Mouse (Mus musculus) embryonic facial prominence, embryonic 12.5 days (tissue): ENCODE data around the gene Ikzf1. TPM values are rescaled to one million over a fixed set of nuclear protein-coding genes. Genes with fewer than 3 reads are reported as not detected.

Source experiments
- ATAC-seq: fragments of 200-750 bp; cut with Nextera tagmentation; 2 replicates; pipeline ENCODE4 v1.8.0; 2017; ENCODE audit not compliant: insufficient number of reproducible peaks, insufficient read depth, low FRiP score, low TSS enrichment
- H3K27ac ChIP-seq: fragments of 300-500 bp; sonication (generic); 2 replicates; pipeline ENCODE4 v1.5.1; 2016; ENCODE audit warnings: mild to moderate bottlenecking
- H3K27me3 ChIP-seq: fragments of 300-500 bp; sonication (generic); 2 replicates; pipeline ENCODE4 v1.6.1; 2016; ENCODE audit warnings: mild to moderate bottlenecking, moderate library complexity
- H3K36me3 ChIP-seq: fragments of 300-500 bp; sonication (generic); 2 replicates; pipeline ENCODE4 v1.6.1; 2016; ENCODE audit warnings: mild to moderate bottlenecking
- H3K4me1 ChIP-seq: fragments of 300-500 bp; sonication (generic); 2 replicates; pipeline ENCODE4 v1.6.1; 2016
- H3K4me2 ChIP-seq: fragments of 300-500 bp; sonication (generic); replicated peaks from 2 replicates; pipeline ENCODE4 v1.6.1; 2016; ENCODE audit warnings: mild to moderate bottlenecking, moderate library complexity
- H3K4me3 ChIP-seq: fragments of 300-500 bp; sonication (generic); 2 replicates; pipeline ENCODE4 v1.5.1; 2016; ENCODE audit warnings: mild to moderate bottlenecking
- H3K9ac ChIP-seq: fragments of 300-500 bp; sonication (generic); 2 replicates; pipeline ENCODE4 v1.6.1; 2016; ENCODE audit warnings: mild to moderate bottlenecking, moderate library complexity
- H3K9me3 ChIP-seq: fragments of 300-500 bp; sonication (generic); 2 replicates; pipeline ENCODE4 v1.6.1; 2016; ENCODE audit warnings: mild to moderate bottlenecking, moderate library complexity
- WGBS: fragments of 180-500 bp; shearing (Covaris S2); methylation state at CpG from one replicate; pipeline ENCODE4 v1.1.7; 2016; 5-methylcytosine and 5-hydroxymethylcytosine counted together
- polyA plus RNA-seq: library from polyadenylated mRNA; unstranded; fragments of >200 nt; fragmentation: Nextera tagmentation; extraction: Ambion mirVana; gene quantifications from 2 replicates; pipeline ENCODE4 v1.2.1, GENCODE M21; 2016

Gene Ikzf1
- polyA plus RNA-seq, 1 experiment from 2014 or later = 0.84 TPM

GRCm38 (mm10) chr11:11820251-11820650 is 135.4 kb downstream of the Ikzf1 start:
- no peak overlapping the region for H3K9ac ChIP-seq
- no peaks in the 10 kb centered on the region for H3K27me3 ChIP-seq
- peaks cover 46% of the 10 kb centered on the region for H3K4me1 ChIP-seq
- ATAC-seq = peak; percentile 12; the same call in 1 of the 2 replicates
- peak overlapping the region; percentile 98 for H3K27ac ChIP-seq
- no peaks in the 10 kb centered on the region for H3K36me3 ChIP-seq
- no peak overlapping the region for H3K4me2 ChIP-seq
- WGBS = 1% methylated on average over 2 of the region's 2 CpGs
- no peaks in the 10 kb centered on the region for H3K9me3 ChIP-seq
- H3K4me3 ChIP-seq = no peak overlapping the region

GRCm38 (mm10) chr11:11820737-11821136 is 135.9 kb downstream of the Ikzf1 start:
- no peak overlapping the region for H3K9ac ChIP-seq
- H3K36me3 ChIP-seq = no peaks in the 10 kb centered on the region
- ATAC-seq = peak; percentile 23; the same call in 1 of the 2 replicates
- H3K27ac ChIP-seq = peak overlapping the region; percentile 98
- no peak overlapping the region for H3K4me2 ChIP-seq
- peaks cover 48% of the 10 kb centered on the region for H3K4me1 ChIP-seq
- H3K27me3 ChIP-seq = no peaks in the 10 kb centered on the region
- H3K4me3 ChIP-seq = no peak overlapping the region
- H3K9me3 ChIP-seq = no peaks in the 10 kb centered on the region
- WGBS = 38% methylated on average over 3 of the region's 3 CpGs

- no peaks in the 10 kb centered on the region for H3K36me3 ChIP-seq
- H3K27me3 ChIP-seq = no peaks in the 10 kb centered on the region
- peak overlapping the region; percentile 28 for H3K4me2 ChIP-seq
- peaks cover 48% of the 10 kb centered on the region for H3K4me1 ChIP-seq
- no peaks in the 10 kb centered on the region for H3K9me3 ChIP-seq
- H3K9ac ChIP-seq = peak overlapping the region; percentile 52; the same call in 1 of the 2 replicates
- ATAC-seq = peak; percentile 79
- WGBS = 4% methylated on average over 16 of the region's 16 CpGs
- no peak overlapping the region for H3K4me3 ChIP-seq
- H3K27ac ChIP-seq = peak overlapping the region; percentile 98
Measured at GRCm38 (mm10) chr11:11821387-11821975, 136.7 kb downstream of the Ikzf1 start.

Other genes with a start within 250 kb of the Ikzf1 start
- 2.4 and 3.8 TPM in 2 replicates for gene Spata48, start 222.9 kb upstream of the Ikzf1 start, polyA plus RNA-seq
- 0.98 and 1.1 TPM in 2 replicates for gene Zpbp, start 222.6 kb upstream of the Ikzf1 start, polyA plus RNA-seq
- gene 4930512M02Rik, start 57.2 kb upstream of the Ikzf1 start, polyA plus RNA-seq = not detected in 2 replicates
- gene Fignl1, start 124.0 kb downstream of the Ikzf1 start, polyA plus RNA-seq = 66.9 and 71.1 TPM in 2 replicates
- gene Ddc, start 213.1 kb downstream of the Ikzf1 start, polyA plus RNA-seq = 10.8 and 13.5 TPM in 2 replicates